In genomic region chr16:13354431-13354830, GRCm38 (mm10) we compare ENCODE assay signal across 19 mouse cellular contexts.
DNase-seq lines count a peak whose midpoint lies in the region; ATAC-seq and TF ChIP-seq lines count a peak whose summit lies in the region.
"Had no signal": no experiment of that assay in that cellular context is flagged by ENCODE, and none has a peak within 500 bp of the region (broad histone marks: within the 10 kb centered on the region; RNA-seq: fewer than 3 reads in every experiment).

No protein-coding gene starts in this region.

- no peak overlapping the region for H3K4me2 ChIP-seq in heart, embryonic 11.5 days
- peak overlapping the region; percentile 28 for H3K4me2 ChIP-seq in myocyte (ENCODE audit: low read depth)
- H3K4me2 ChIP-seq: embryonic facial prominence, embryonic 12.5 days; heart, embryonic 12.5 days; limb, embryonic 13.5 days had no signal

- ATAC-seq in heart, embryonic 11.5 days (replicated peaks; ENCODE audit: insufficient number of reproducible peaks, low FRiP score, low TSS enrichment): no peak
- no peak for ATAC-seq in monocyte, adult 5-6 weeks (replicated peaks; ENCODE audit: insufficient number of reproducible peaks, low FRiP score, low TSS enrichment, poor library complexity, severe bottlenecking)
- ATAC-seq: forebrain, postnatal 0 days; inflammation-experienced regulatory T-cells, adult 6 months; lung, postnatal 0 days had no signal

- H3K9ac ChIP-seq in heart, embryonic 11.5 days (ENCODE audit: low read depth, low read length): no peak overlapping the region
- H3K9ac ChIP-seq: embryonic facial prominence, embryonic 12.5 days; forebrain, postnatal 0 days; heart, embryonic 12.5 days; limb, embryonic 13.5 days; liver, embryonic 14.5 days had no signal

- TF ChIP-seq POLR2A in myocyte (IDR thresholded peaks at IDR 0.05; ENCODE audit: insufficient read length, low read depth): no peak

- no peak overlapping the region for H3ac ChIP-seq in myocyte (ENCODE audit: control insufficient read depth, insufficient read length)

- peaks cover 31% of the 10 kb centered on the region for H3K4me1 ChIP-seq in heart, embryonic 11.5 days (ENCODE audit: control insufficient read depth, insufficient read depth, low read length)

- DNase-seq in adrenal gland, adult (ENCODE audit: inconsistent age in 2 of 2, low spot score in 1 of 2): peak; percentile 59 to 77
- DNase-seq in adrenal gland, adult 8-10 months: no peak
- no peak for DNase-seq in heart, postnatal 14 days
- DNase-seq in left cerebral cortex, adult 2 months (ENCODE audit: extremely low spot score in 1 of 2, low spot score in 2 of 2): no peak
- DNase-seq in left cerebral cortex, postnatal 36 days (ENCODE audit: low spot score in 2 of 2): no peak
- DNase-seq: cerebellum, adult 9-11 months; forebrain, postnatal 0 days; kidney, postnatal 4 days; thymus, postnatal 36 days had no signal

- intact Hi-C loops in heart, postnatal 14 days (cut with DNase I): no loop called here
- intact Hi-C loops in left cerebral cortex, adult 2 months (cut with DNase I): no loop called here
- intact Hi-C loops in left cerebral cortex, postnatal 36 days (cut with DNase I): no loop called here

- no peaks in the 10 kb centered on the region for H3K79me2 ChIP-seq in myocyte (ENCODE audit: control insufficient read depth, insufficient read depth)

- no peak overlapping the region for H3K4me3 ChIP-seq in heart, embryonic 11.5 days (ENCODE audit: low read depth, low read length)
- H3K4me3 ChIP-seq in left cerebral cortex, adult 2 months: no peak overlapping the region
- no peak overlapping the region for H3K4me3 ChIP-seq in myocyte
- H3K4me3 ChIP-seq: embryonic facial prominence, embryonic 12.5 days; erythroblast, embryonic 14.5 days; heart, embryonic 12.5 days; limb, embryonic 13.5 days had no signal

- 63% methylated on average over 5 of the region's 5 CpGs for WGBS in heart, embryonic 11.5 days (ENCODE audit: insufficient replicate concordance)

- H3K27ac ChIP-seq in heart, embryonic 11.5 days (ENCODE audit: low read depth, low read length): peak overlapping the region; percentile 13; the same call in 1 of the 2 replicates
- peak overlapping the region; percentile 42 for H3K27ac ChIP-seq in left cerebral cortex, adult 2 months
- H3K27ac ChIP-seq: embryonic facial prominence, embryonic 12.5 days; limb, embryonic 13.5 days; liver, embryonic 14.5 days had no signal

- H3K36me3 ChIP-seq in heart, embryonic 11.5 days (ENCODE audit: control insufficient read depth, insufficient read depth, low read length): no peaks in the 10 kb centered on the region
- no peaks in the 10 kb centered on the region for H3K36me3 ChIP-seq in myocyte (ENCODE audit: control insufficient read depth, insufficient read depth)
- H3K36me3 ChIP-seq: embryonic facial prominence, embryonic 12.5 days; heart, embryonic 12.5 days; limb, embryonic 13.5 days had no signal

- no peaks in the 10 kb centered on the region for H3K27me3 ChIP-seq in heart, embryonic 11.5 days (ENCODE audit: control insufficient read depth, insufficient read depth, low read length)
- no peaks in the 10 kb centered on the region for H3K27me3 ChIP-seq in myocyte (ENCODE audit: control insufficient read depth, insufficient read depth, insufficient read length)
- H3K27me3 ChIP-seq: embryonic facial prominence, embryonic 12.5 days; heart, embryonic 12.5 days; limb, embryonic 13.5 days had no signal

- no peaks in the 10 kb centered on the region for H3K9me3 ChIP-seq in heart, embryonic 11.5 days (replicated peaks; ENCODE audit: control insufficient read depth, low read length)
- H3K9me3 ChIP-seq: embryonic facial prominence, embryonic 12.5 days; heart, embryonic 12.5 days; limb, embryonic 13.5 days had no signal

- no peak for TF ChIP-seq CTCF in left cerebral cortex, adult 2 months (IDR thresholded peaks at IDR 0.05)

TF ChIP-seq in myocyte, 11 proteins besides CTCF, POLR2A, EP300 and RAD21:
- TF ChIP-seq SRF (IDR thresholded peaks at IDR 0.05; ENCODE audit: control insufficient read depth, insufficient read length, low read depth) (no peak), POLR2AphosphoS2 (IDR thresholded peaks at IDR 0.05; ENCODE audit: insufficient read length, low read depth) (no peak), MYOG (IDR thresholded peaks at IDR 0.05; ENCODE audit: control insufficient read depth in 1 of 3, insufficient read depth in 1 of 3, insufficient read length in 2 of 3, low read depth in 2 of 3) (no peak)

Comparison
In these comparisons a context has a peak if more than half of its experiments do, and no peak if none do; other contexts are left out.
1. DNase-seq: peak in adrenal gland, adult (2 of 2); none in adrenal gland, adult 8-10 months (single experiment), heart, postnatal 14 days (0 of 2), left cerebral cortex, adult 2 months (0 of 2) and left cerebral cortex, postnatal 36 days (0 of 2).